Mouse (Mus musculus): Measurements from ENCODE around the gene Slc6a13. TPM values are rescaled to one million over a fixed set of nuclear protein-coding genes. Genes with fewer than 3 reads are reported as not detected.
"Not testable (repeated sequence)": the region's sequence is repeated elsewhere in the genome, so short reads cannot be mapped to it uniquely, and the experiment has no call there.

Slc6a13 gene
- polyA plus RNA-seq, 1 experiment from 2014 or later, result 8.5 TPM

GRCm38 (mm10) chr6:121346428-121346827 is 46.4 kb downstream of the Slc6a13 start:
- no peak overlapping the region for H3K27ac ChIP-seq (replicated peaks)
- H3K36me3 ChIP-seq, result no peaks in the 10 kb centered on the region
- H3K4me3 ChIP-seq, result no peak overlapping the region
- H3K9me3 ChIP-seq, result no peaks in the 10 kb centered on the region
- no peak overlapping the region for H3K4me2 ChIP-seq
- peaks cover 29% of the 10 kb centered on the region for H3K27me3 ChIP-seq (replicated peaks)
- H3K9ac ChIP-seq, result no peak overlapping the region
- no peaks in the 10 kb centered on the region for H3K4me1 ChIP-seq
- WGBS, result 64% methylated on average over 8 of the region's 8 CpGs
- ATAC-seq (ENCODE audit: extremely low read depth, insufficient number of reproducible peaks, low FRiP score, low TSS enrichment), result no peak

- Histone ChIP-seq H3K9ac (no peak overlapping the region), H3K27ac (replicated peaks) (no peak overlapping the region), H3K36me3 (no peaks in the 10 kb centered on the region), H3K4me2 (no peak overlapping the region), H3K4me3 (no peak overlapping the region), H3K27me3 (replicated peaks) (peaks cover 21% of the 10 kb centered on the region), H3K4me1 (no peaks in the 10 kb centered on the region), H3K9me3 (no peaks in the 10 kb centered on the region)
- WGBS, result 41% methylated on average over 2 of the region's 2 CpGs
- no peak for ATAC-seq (ENCODE audit: extremely low read depth, insufficient number of reproducible peaks, low FRiP score, low TSS enrichment)
These were observed 52.2 kb downstream of the Slc6a13 start for GRCm38 (mm10) chr6:121352276-121352675.

- WGBS, result 53% methylated on average over 1 of the region's 1 CpGs
- Histone ChIP-seq H3K36me3 (no peaks in the 10 kb centered on the region), H3K4me2 (no peak overlapping the region), H3K4me1 (no peaks in the 10 kb centered on the region), H3K9me3 (no peaks in the 10 kb centered on the region), H3K4me3 (no peak overlapping the region), H3K27ac (replicated peaks) (no peak overlapping the region), H3K9ac (no peak overlapping the region), H3K27me3 (replicated peaks) (peaks cover 43% of the 10 kb centered on the region)
- no peak for ATAC-seq (ENCODE audit: extremely low read depth, insufficient number of reproducible peaks, low FRiP score, low TSS enrichment)
These were observed 56.0 kb downstream of the Slc6a13 start for GRCm38 (mm10) chr6:121356041-121356440.

GRCm38 (mm10) chr6:121357232-121357631 is 57.2 kb downstream of the Slc6a13 start:
- H3K36me3 ChIP-seq, result no peaks in the 10 kb centered on the region
- 82% methylated on average over 6 of the region's 6 CpGs for WGBS
- H3K27me3 ChIP-seq (replicated peaks), result peaks cover 41% of the 10 kb centered on the region
- no peak overlapping the region for H3K9ac ChIP-seq
- H3K4me1 ChIP-seq, result no peaks in the 10 kb centered on the region
- ATAC-seq (ENCODE audit: extremely low read depth, insufficient number of reproducible peaks, low FRiP score, low TSS enrichment), result no peak
- no peak overlapping the region for H3K4me2 ChIP-seq
- no peak overlapping the region for H3K4me3 ChIP-seq
- H3K27ac ChIP-seq (replicated peaks), result no peak overlapping the region
- H3K9me3 ChIP-seq, result no peaks in the 10 kb centered on the region

GRCm38 (mm10) chr6:121363061-121363460 is 63.0 kb downstream of the Slc6a13 start:
- H3K4me3 ChIP-seq, result no peak overlapping the region
- no peak overlapping the region for H3K27ac ChIP-seq (replicated peaks)
- ATAC-seq (ENCODE audit: extremely low read depth, insufficient number of reproducible peaks, low FRiP score, low TSS enrichment), result no peak
- 57% methylated on average over 6 of the region's 6 CpGs for WGBS
- no peaks in the 10 kb centered on the region for H3K4me1 ChIP-seq
- H3K9me3 ChIP-seq, result no peaks in the 10 kb centered on the region
- peaks cover 37% of the 10 kb centered on the region for H3K27me3 ChIP-seq (replicated peaks)
- H3K9ac ChIP-seq, result no peak overlapping the region
- H3K4me2 ChIP-seq, result no peak overlapping the region
- no peaks in the 10 kb centered on the region for H3K36me3 ChIP-seq

- H3K4me3 ChIP-seq, result no peak overlapping the region
- no peak for ATAC-seq (ENCODE audit: extremely low read depth, insufficient number of reproducible peaks, low FRiP score, low TSS enrichment)
- H3K4me1 ChIP-seq, result no peaks in the 10 kb centered on the region
- H3K36me3 ChIP-seq, result no peaks in the 10 kb centered on the region
- no peak overlapping the region for H3K4me2 ChIP-seq
- no peak overlapping the region for H3K27ac ChIP-seq (replicated peaks)
- H3K9me3 ChIP-seq, result no peaks in the 10 kb centered on the region
- no peak overlapping the region for H3K9ac ChIP-seq
- 68% methylated on average over 4 of the region's 4 CpGs for WGBS
- peaks cover 29% of the 10 kb centered on the region for H3K27me3 ChIP-seq (replicated peaks)
These were observed 63.9 kb downstream of the Slc6a13 start for GRCm38 (mm10) chr6:121363956-121364355.

- not testable (repeated sequence) for H3K36me3 ChIP-seq; H3K9me3 ChIP-seq; H3K4me1 ChIP-seq; ATAC-seq (ENCODE audit: extremely low read depth, insufficient number of reproducible peaks, low FRiP score, low TSS enrichment); H3K4me3 ChIP-seq; H3K27ac ChIP-seq (replicated peaks); H3K9ac ChIP-seq; H3K4me2 ChIP-seq
- WGBS, result 11% methylated on average over 2 of the region's 2 CpGs
- H3K27me3 ChIP-seq (replicated peaks), result peaks cover 17% of the 10 kb centered on the region; the same call in 1 of the 2 replicates
These were observed 66.5 kb downstream of the Slc6a13 start for GRCm38 (mm10) chr6:121366537-121366936.

GRCm38 (mm10) chr6:121367099-121367498 is 67.1 kb downstream of the Slc6a13 start:
- peaks cover 15% of the 10 kb centered on the region; the same call in 1 of the 2 replicates for H3K27me3 ChIP-seq (replicated peaks)
- H3K4me1 ChIP-seq, result no peaks in the 10 kb centered on the region
- no peak overlapping the region for H3K4me3 ChIP-seq
- no peak overlapping the region for H3K27ac ChIP-seq (replicated peaks)
- H3K9ac ChIP-seq, result no peak overlapping the region
- no peak overlapping the region for H3K4me2 ChIP-seq
- no peaks in the 10 kb centered on the region for H3K36me3 ChIP-seq
- no peaks in the 10 kb centered on the region for H3K9me3 ChIP-seq
- WGBS, result 56% methylated on average over 3 of the region's 3 CpGs
- no peak for ATAC-seq (ENCODE audit: extremely low read depth, insufficient number of reproducible peaks, low FRiP score, low TSS enrichment)

- no peaks in the 10 kb centered on the region for H3K9me3 ChIP-seq
- H3K9ac ChIP-seq, result no peak overlapping the region
- no peak overlapping the region for H3K27ac ChIP-seq (replicated peaks)
- H3K4me2 ChIP-seq, result no peak overlapping the region
- no peaks in the 10 kb centered on the region for H3K36me3 ChIP-seq
- no peak for ATAC-seq (ENCODE audit: extremely low read depth, insufficient number of reproducible peaks, low FRiP score, low TSS enrichment)
- 72% methylated on average over 10 of the region's 10 CpGs for WGBS
- H3K27me3 ChIP-seq (replicated peaks), result peaks cover 9% of the 10 kb centered on the region; the same call in 1 of the 2 replicates
- no peak overlapping the region for H3K4me3 ChIP-seq
- no peaks in the 10 kb centered on the region for H3K4me1 ChIP-seq
These were observed 71.4 kb downstream of the Slc6a13 start for GRCm38 (mm10) chr6:121371197-121371980.

GRCm38 (mm10) chr6:121376159-121376558 is 76.1 kb downstream of the Slc6a13 start:
- 52% methylated on average over 12 of the region's 12 CpGs for WGBS
- ATAC-seq (ENCODE audit: extremely low read depth, insufficient number of reproducible peaks, low FRiP score, low TSS enrichment), result no peak
- Histone ChIP-seq H3K36me3 (no peaks in the 10 kb centered on the region), H3K9ac (no peak overlapping the region), H3K4me1 (no peaks in the 10 kb centered on the region), H3K4me3 (no peak overlapping the region), H3K9me3 (no peaks in the 10 kb centered on the region), H3K27ac (replicated peaks) (no peak overlapping the region), H3K4me2 (no peak overlapping the region), H3K27me3 (replicated peaks) (peaks cover 52% of the 10 kb centered on the region)

- ATAC-seq (ENCODE audit: extremely low read depth, insufficient number of reproducible peaks, low FRiP score, low TSS enrichment), result no peak
- H3K36me3 ChIP-seq, result no peaks in the 10 kb centered on the region
- no peaks in the 10 kb centered on the region for H3K4me1 ChIP-seq
- H3K27me3 ChIP-seq (replicated peaks), result peaks cover 64% of the 10 kb centered on the region
- WGBS, result 43% methylated on average over 4 of the region's 4 CpGs
- no peaks in the 10 kb centered on the region for H3K9me3 ChIP-seq
- no peak overlapping the region for H3K4me2 ChIP-seq
- H3K27ac ChIP-seq (replicated peaks), result no peak overlapping the region
- H3K9ac ChIP-seq, result no peak overlapping the region
- no peak overlapping the region for H3K4me3 ChIP-seq
These were observed 78.2 kb downstream of the Slc6a13 start for GRCm38 (mm10) chr6:121378256-121378655.

- H3K27ac ChIP-seq (replicated peaks), result no peak overlapping the region
- no peak for ATAC-seq (ENCODE audit: extremely low read depth, insufficient number of reproducible peaks, low FRiP score, low TSS enrichment)
- H3K36me3 ChIP-seq, result no peaks in the 10 kb centered on the region
- no peaks in the 10 kb centered on the region for H3K4me1 ChIP-seq
- peaks cover 82% of the 10 kb centered on the region for H3K27me3 ChIP-seq (replicated peaks)
- H3K4me2 ChIP-seq, result no peak overlapping the region
- no peaks in the 10 kb centered on the region for H3K9me3 ChIP-seq
- WGBS, result 78% methylated on average over 8 of the region's 8 CpGs
- H3K4me3 ChIP-seq, result no peak overlapping the region
- no peak overlapping the region for H3K9ac ChIP-seq
These were observed 80.5 kb downstream of the Slc6a13 start for GRCm38 (mm10) chr6:121380576-121380975.

Measured in heart, embryonic 13.5 days (tissue).